Mouse (Mus musculus) megakaryocyte, embryonic 14.5 days (primary cell): Measurements from ENCODE around the gene Txlna.

Experiments used
- FLI1 ChIP-seq: IDR thresholded peaks from 2 replicates; pipeline ENCODE4 v1.6.1; 2012; ENCODE audit warnings: low read length, inconsistent platforms, mixed read lengths
- GATA1 ChIP-seq: IDR thresholded peaks from 3 replicates; pipeline ENCODE4 v1.6.1; 2012; ENCODE audit warnings: mixed read lengths, low read length, inconsistent platforms, borderline replicate concordance

DNA sequence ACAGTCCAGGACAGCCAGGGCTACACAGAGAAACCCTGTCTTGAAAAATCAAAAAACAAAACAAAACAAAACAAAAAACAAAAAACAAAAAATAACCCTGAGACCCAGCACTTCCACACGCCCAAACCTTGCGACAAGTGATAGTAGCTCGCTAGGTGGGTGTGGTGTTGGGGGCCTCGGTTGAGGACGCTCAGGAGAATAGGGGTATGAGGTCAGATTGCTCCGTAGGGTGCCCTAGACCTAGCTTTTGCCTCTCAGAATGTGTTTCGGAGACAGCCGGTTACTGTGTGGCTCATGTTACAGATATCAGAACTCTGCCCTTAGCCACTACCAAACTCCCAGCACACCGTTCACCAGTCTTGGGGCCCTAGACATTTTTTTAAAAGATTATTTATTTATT, 55.1 kb downstream of the Txlna start:
- no peak for TF ChIP-seq GATA1
- TF ChIP-seq FLI1: no peak
